Mouse (Mus musculus): Measurements from ENCODE around the gene Gng7.
A peak's percentile ranks its signal among the peaks of the same experiment; 100 is the strongest.

Gng7 gene

GRCm38 (mm10) chr10:80930361-80931152 is 84.2 kb downstream of the Gng7 start:
- DNase-seq (ENCODE audit: low read depth), result peak; percentile 78

GRCm38 (mm10) chr10:80929299-80930226 is 85.2 kb downstream of the Gng7 start, which contains the start of gene Gadd45b:
TSS of gene Gadd45b (plus strand) at chr10:80930073.
- DNase-seq (ENCODE audit: low read depth), result peak; percentile 100

- DNase-seq (ENCODE audit: low read depth), result peak; percentile 96
Observed at GRCm38 (mm10) chr10:80928586-80929298, 86.0 kb downstream of the Gng7 start.

- DNase-seq (ENCODE audit: low read depth), result no peak
Observed at GRCm38 (mm10) chr10:80925472-80925871, 89.3 kb downstream of the Gng7 start.

GRCm38 (mm10) chr10:80921923-80922322 is 92.8 kb downstream of the Gng7 start:
- DNase-seq (ENCODE audit: low read depth), result no peak

- peak; percentile 88 for DNase-seq (ENCODE audit: low read depth)
Observed at GRCm38 (mm10) chr10:80917779-80918434, 96.8 kb downstream of the Gng7 start, which contains the start of gene Lmnb2. TSS of gene Lmnb2 (minus strand) at chr10:80918245.

- DNase-seq (ENCODE audit: low read depth), result no peak
Observed at GRCm38 (mm10) chr10:80917336-80917778, 97.4 kb downstream of the Gng7 start.

GRCm38 (mm10) chr10:80915736-80916135 is 99.0 kb downstream of the Gng7 start:
- DNase-seq (ENCODE audit: low read depth), result no peak

GRCm38 (mm10) chr10:80915260-80915659 is 99.5 kb downstream of the Gng7 start:
- DNase-seq (ENCODE audit: low read depth), result no peak

GRCm38 (mm10) chr10:80914253-80914656 is 100.5 kb downstream of the Gng7 start:
- DNase-seq (ENCODE audit: low read depth), result no peak

- no peak for DNase-seq (ENCODE audit: low read depth)
Observed at GRCm38 (mm10) chr10:80913364-80914011, 101.3 kb downstream of the Gng7 start.

GRCm38 (mm10) chr10:80911891-80912290 is 102.9 kb downstream of the Gng7 start:
- no peak for DNase-seq (ENCODE audit: low read depth)

- no peak for DNase-seq (ENCODE audit: low read depth)
Observed at GRCm38 (mm10) chr10:80911354-80911753, 103.4 kb downstream of the Gng7 start.

GRCm38 (mm10) chr10:80909375-80910162 is 105.2 kb downstream of the Gng7 start:
- DNase-seq (ENCODE audit: low read depth), result no peak

GRCm38 (mm10) chr10:80904709-80905108 is 110.0 kb downstream of the Gng7 start:
- no peak for DNase-seq (ENCODE audit: low read depth)

- no peak for DNase-seq (ENCODE audit: low read depth)
Observed at GRCm38 (mm10) chr10:80904004-80904693, 110.6 kb downstream of the Gng7 start.

- no peak for DNase-seq (ENCODE audit: low read depth)
Observed at GRCm38 (mm10) chr10:80903282-80903681, 111.5 kb downstream of the Gng7 start.

GRCm38 (mm10) chr10:80902273-80902940 is 112.3 kb downstream of the Gng7 start:
- DNase-seq (ENCODE audit: low read depth), result no peak
